Mouse (Mus musculus): ENCODE data around the gene Astn2. TPM values are rescaled to one million over a fixed set of nuclear protein-coding genes. Genes with fewer than 3 reads are reported as not detected.

The Astn2 gene
- polyA plus RNA-seq, 1 experiment, result 0.65 TPM

- DNase-seq, result no peak
- Histone ChIP-seq H3K4me3 (ENCODE audit: control insufficient read depth, insufficient read depth, low read length) (no peak overlapping the region), H3K27me3 (ENCODE audit: control insufficient read depth, insufficient read depth, low read length) (no peaks in the 10 kb centered on the region), H3K27ac (ENCODE audit: control insufficient read depth, insufficient read depth, low read length) (no peak overlapping the region), H3K36me3 (ENCODE audit: control insufficient read depth, insufficient read depth, low read length) (no peaks in the 10 kb centered on the region), H3K4me1 (replicated peaks; ENCODE audit: control insufficient read depth, insufficient read depth, low read length) (no peaks in the 10 kb centered on the region)
- WGBS, result 88% methylated on average over 5 of the region's 5 CpGs
- TF ChIP-seq CTCF (IDR thresholded peaks at IDR 0.05; ENCODE audit: borderline replicate concordance, control insufficient read depth, extremely low read depth, insufficient read depth, low read length, poor library complexity), result no peak
Observed at GRCm38 (mm10) chr4:65402286-65402685, 1002.1 kb downstream of the Astn2 start.

DNA sequence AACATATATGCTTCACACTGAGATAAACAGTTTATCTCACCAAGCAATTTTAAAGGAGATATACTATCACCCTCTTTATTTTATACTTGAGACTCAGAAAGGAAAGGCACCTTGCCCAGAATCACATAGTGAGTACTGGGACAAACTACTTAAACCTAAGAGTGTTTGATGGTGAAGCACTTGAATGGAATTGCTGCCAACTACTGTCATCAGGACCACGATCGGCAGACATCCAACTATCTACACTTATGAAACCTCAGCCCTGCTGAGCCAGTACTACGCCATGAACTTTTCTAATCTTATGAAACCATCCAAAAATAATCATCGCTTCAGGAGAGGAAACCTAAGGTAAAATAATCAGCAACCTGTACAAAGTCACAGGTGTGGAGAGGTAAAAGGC, 1005.0 kb downstream of the Astn2 start:
- H3K4me3 ChIP-seq (ENCODE audit: control insufficient read depth, insufficient read depth, low read length), result no peak overlapping the region
- WGBS, result 94% methylated on average over 4 of the region's 4 CpGs
- TF ChIP-seq CTCF (IDR thresholded peaks at IDR 0.05; ENCODE audit: borderline replicate concordance, control insufficient read depth, extremely low read depth, insufficient read depth, low read length, poor library complexity) (no peak), POLR2A (IDR thresholded peaks at IDR 0.05; ENCODE audit: control insufficient read depth, extremely low read depth, insufficient read depth, low read length, poor library complexity) (no peak)
- H3K27ac ChIP-seq (ENCODE audit: control insufficient read depth, insufficient read depth, low read length), result no peak overlapping the region
- no peak for DNase-seq
- H3K27me3 ChIP-seq (ENCODE audit: control insufficient read depth, insufficient read depth, low read length), result no peaks in the 10 kb centered on the region
- no peaks in the 10 kb centered on the region for H3K36me3 ChIP-seq (ENCODE audit: control insufficient read depth, insufficient read depth, low read length)
- no peaks in the 10 kb centered on the region for H3K4me1 ChIP-seq (replicated peaks; ENCODE audit: control insufficient read depth, insufficient read depth, low read length)

DNA sequence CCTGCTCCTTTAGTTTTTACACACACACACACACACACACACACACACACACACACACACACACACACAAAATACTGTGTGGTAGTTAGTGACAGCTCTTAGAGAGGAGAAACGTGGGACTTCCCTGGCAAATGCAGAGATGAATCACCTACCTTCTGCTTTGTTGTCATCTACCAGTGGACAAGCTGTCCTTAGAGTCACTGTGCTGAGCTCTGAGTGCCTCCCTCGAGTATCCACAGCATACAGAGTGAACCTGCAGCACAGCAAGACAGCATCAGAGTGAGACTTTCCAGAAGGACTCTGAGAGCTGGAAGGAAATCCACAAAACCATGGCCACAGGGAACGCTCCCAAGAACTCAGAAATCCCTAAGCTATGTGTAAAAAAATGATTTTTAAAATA, 1007.6 kb downstream of the Astn2 start:
- H3K4me1 ChIP-seq (replicated peaks; ENCODE audit: control insufficient read depth, insufficient read depth, low read length), result no peaks in the 10 kb centered on the region
- no peaks in the 10 kb centered on the region for H3K27me3 ChIP-seq (ENCODE audit: control insufficient read depth, insufficient read depth, low read length)
- TF ChIP-seq POLR2A (IDR thresholded peaks at IDR 0.05; ENCODE audit: control insufficient read depth, extremely low read depth, insufficient read depth, low read length, poor library complexity), result no peak
- no peak for TF ChIP-seq CTCF (IDR thresholded peaks at IDR 0.05; ENCODE audit: borderline replicate concordance, control insufficient read depth, extremely low read depth, insufficient read depth, low read length, poor library complexity)
- no peak overlapping the region for H3K4me3 ChIP-seq (ENCODE audit: control insufficient read depth, insufficient read depth, low read length)
- H3K36me3 ChIP-seq (ENCODE audit: control insufficient read depth, insufficient read depth, low read length), result no peaks in the 10 kb centered on the region
- H3K27ac ChIP-seq (ENCODE audit: control insufficient read depth, insufficient read depth, low read length), result no peak overlapping the region
- 74% methylated on average over 3 of the region's 3 CpGs for WGBS
- no peak for DNase-seq

GRCm38 (mm10) chr4:65391001-65391400, 1013.4 kb downstream of the Astn2 start:
- no peak overlapping the region for H3K27ac ChIP-seq (ENCODE audit: control insufficient read depth, insufficient read depth, low read length)
- no peaks in the 10 kb centered on the region for H3K4me1 ChIP-seq (replicated peaks; ENCODE audit: control insufficient read depth, insufficient read depth, low read length)
- TF ChIP-seq CTCF (IDR thresholded peaks at IDR 0.05; ENCODE audit: borderline replicate concordance, control insufficient read depth, extremely low read depth, insufficient read depth, low read length, poor library complexity), result no peak
- no peak for TF ChIP-seq POLR2A (IDR thresholded peaks at IDR 0.05; ENCODE audit: control insufficient read depth, extremely low read depth, insufficient read depth, low read length, poor library complexity)
- no peak for DNase-seq
- no peaks in the 10 kb centered on the region for H3K36me3 ChIP-seq (ENCODE audit: control insufficient read depth, insufficient read depth, low read length)
- 95% methylated on average over 4 of the region's 4 CpGs for WGBS
- H3K4me3 ChIP-seq (ENCODE audit: control insufficient read depth, insufficient read depth, low read length), result no peak overlapping the region
- no peaks in the 10 kb centered on the region for H3K27me3 ChIP-seq (ENCODE audit: control insufficient read depth, insufficient read depth, low read length)

DNA sequence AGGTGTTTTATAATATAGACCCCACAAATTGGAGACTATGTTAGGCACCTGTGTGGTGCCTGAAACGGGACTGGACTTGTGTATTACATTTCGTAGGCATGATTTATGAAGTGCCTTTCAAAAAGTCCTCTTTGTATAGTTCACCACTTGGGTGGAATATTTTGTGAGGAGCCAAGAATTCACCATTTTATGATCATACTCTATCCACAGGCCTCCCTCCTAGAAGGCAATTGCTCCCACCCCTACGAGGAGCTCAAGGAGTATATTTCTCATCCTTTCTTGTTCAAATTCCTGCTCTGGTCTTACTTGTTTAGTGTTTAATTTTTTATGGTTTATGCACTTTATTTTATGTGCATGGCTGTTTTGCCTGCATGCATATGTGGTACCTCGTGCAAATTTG, 1021.3 kb downstream of the Astn2 start:
- Histone ChIP-seq H3K36me3 (ENCODE audit: control insufficient read depth, insufficient read depth, low read length) (no peaks in the 10 kb centered on the region), H3K27me3 (ENCODE audit: control insufficient read depth, insufficient read depth, low read length) (no peaks in the 10 kb centered on the region), H3K27ac (ENCODE audit: control insufficient read depth, insufficient read depth, low read length) (no peak overlapping the region), H3K4me3 (ENCODE audit: control insufficient read depth, insufficient read depth, low read length) (no peak overlapping the region), H3K4me1 (replicated peaks; ENCODE audit: control insufficient read depth, insufficient read depth, low read length) (no peaks in the 10 kb centered on the region)
- WGBS, result 93% methylated on average over 4 of the region's 4 CpGs
- no peak for TF ChIP-seq POLR2A (IDR thresholded peaks at IDR 0.05; ENCODE audit: control insufficient read depth, extremely low read depth, insufficient read depth, low read length, poor library complexity)
- TF ChIP-seq CTCF (IDR thresholded peaks at IDR 0.05; ENCODE audit: borderline replicate concordance, control insufficient read depth, extremely low read depth, insufficient read depth, low read length, poor library complexity), result no peak
- no peak for DNase-seq

GRCm38 (mm10) chr4:65379461-65379860, 1025.0 kb downstream of the Astn2 start:
- Histone ChIP-seq H3K27ac (ENCODE audit: control insufficient read depth, insufficient read depth, low read length) (no peak overlapping the region), H3K36me3 (ENCODE audit: control insufficient read depth, insufficient read depth, low read length) (no peaks in the 10 kb centered on the region), H3K4me1 (replicated peaks; ENCODE audit: control insufficient read depth, insufficient read depth, low read length) (no peaks in the 10 kb centered on the region), H3K27me3 (ENCODE audit: control insufficient read depth, insufficient read depth, low read length) (no peaks in the 10 kb centered on the region), H3K4me3 (ENCODE audit: control insufficient read depth, insufficient read depth, low read length) (no peak overlapping the region)
- WGBS, result 93% methylated on average over 4 of the region's 4 CpGs
- no peak for TF ChIP-seq POLR2A (IDR thresholded peaks at IDR 0.05; ENCODE audit: control insufficient read depth, extremely low read depth, insufficient read depth, low read length, poor library complexity)
- no peak for TF ChIP-seq CTCF (IDR thresholded peaks at IDR 0.05; ENCODE audit: borderline replicate concordance, control insufficient read depth, extremely low read depth, insufficient read depth, low read length, poor library complexity)
- no peak for DNase-seq

DNA sequence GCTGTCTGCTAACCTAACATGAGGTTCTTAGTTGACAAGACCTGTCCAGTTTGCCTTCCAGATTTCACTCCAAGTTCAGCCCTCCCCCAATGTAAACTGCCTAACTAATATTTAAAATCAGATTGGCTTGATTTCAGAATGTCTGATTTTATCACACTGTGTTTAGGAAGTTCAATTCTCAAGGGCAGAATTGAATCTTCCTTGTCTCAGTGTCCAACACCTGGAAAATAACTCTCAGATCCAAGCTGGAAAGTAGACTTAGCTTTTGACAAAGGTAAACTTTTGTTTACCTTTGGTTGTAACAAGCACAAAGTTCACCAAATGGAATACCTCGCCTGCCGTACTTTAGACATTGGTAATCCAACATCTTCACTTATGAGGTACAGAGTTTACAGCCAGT, 1027.8 kb downstream of the Astn2 start:
- H3K4me3 ChIP-seq (ENCODE audit: control insufficient read depth, insufficient read depth, low read length), result no peak overlapping the region
- no peaks in the 10 kb centered on the region for H3K4me1 ChIP-seq (replicated peaks; ENCODE audit: control insufficient read depth, insufficient read depth, low read length)
- no peaks in the 10 kb centered on the region for H3K36me3 ChIP-seq (ENCODE audit: control insufficient read depth, insufficient read depth, low read length)
- no peak overlapping the region for H3K27ac ChIP-seq (ENCODE audit: control insufficient read depth, insufficient read depth, low read length)
- no peak for DNase-seq
- H3K27me3 ChIP-seq (ENCODE audit: control insufficient read depth, insufficient read depth, low read length), result no peaks in the 10 kb centered on the region
- no peak for TF ChIP-seq CTCF (IDR thresholded peaks at IDR 0.05; ENCODE audit: borderline replicate concordance, control insufficient read depth, extremely low read depth, insufficient read depth, low read length, poor library complexity)
- WGBS, result 96% methylated on average over 2 of the region's 2 CpGs
